Mouse (Mus musculus) adrenal gland, adult (tissue): ENCODE data around the gene Cd79a.

Experiments used
- DNase-seq, 2 experiments: peaks; one replicate each; pipeline ENCODE4 v3.0.0; 2022 to 2023; ENCODE audit warnings: low spot score in 1 of 2; ENCODE audit not compliant: inconsistent age in 2 of 2

Cd79a gene

DNA sequence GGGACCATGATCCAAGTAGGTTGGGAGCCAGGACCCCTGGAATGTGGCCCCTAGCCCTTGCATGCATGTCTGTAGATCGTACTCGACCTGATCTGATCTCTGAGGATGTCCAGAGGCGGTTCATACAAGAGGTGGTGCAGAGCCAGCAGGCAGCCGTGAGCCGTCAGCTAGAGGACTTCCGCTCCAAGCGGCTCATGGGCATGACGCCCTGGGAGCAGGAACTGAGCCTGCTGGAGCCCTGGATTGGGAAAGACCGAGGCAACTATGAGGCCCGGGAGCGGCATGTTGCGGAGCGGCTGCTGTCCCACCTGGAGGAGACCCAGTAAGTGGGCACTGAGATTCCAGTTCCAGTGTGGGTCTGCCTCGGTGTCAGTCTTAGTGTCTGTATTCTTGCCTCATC, 15.3 kb downstream of the Cd79a start:
- no peak for DNase-seq

DNA sequence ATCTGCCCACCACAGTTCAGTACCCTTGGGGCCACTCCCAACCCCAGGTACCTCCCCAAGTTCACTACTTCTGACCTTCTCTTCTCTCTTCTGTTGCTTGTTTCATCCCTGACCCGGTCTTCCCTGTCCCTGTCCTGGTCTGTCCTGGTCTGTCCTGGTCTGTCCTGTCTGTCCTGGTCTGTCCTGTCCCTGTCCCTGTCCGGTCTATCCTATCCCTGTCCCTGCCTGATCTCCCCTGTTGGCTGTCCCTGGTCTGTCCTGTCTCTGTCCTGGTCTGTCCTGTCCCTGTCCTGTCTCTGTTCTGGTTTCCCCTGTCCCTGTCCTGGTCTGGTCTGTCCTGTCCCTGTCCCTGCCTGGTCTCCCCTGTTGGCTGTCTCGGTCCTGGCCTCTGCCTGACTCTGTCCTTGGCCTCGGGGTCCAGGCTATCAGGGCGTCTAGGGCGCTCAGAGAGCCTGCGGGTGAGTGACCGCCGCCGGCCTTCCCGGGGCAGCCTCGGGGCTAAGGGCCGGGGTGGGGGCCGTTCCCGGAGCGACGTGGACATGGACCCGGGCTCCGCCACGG, 21.7 kb downstream of the Cd79a start:
- peak in 1 of 2 experiments; percentile 60 for DNase-seq

DNA sequence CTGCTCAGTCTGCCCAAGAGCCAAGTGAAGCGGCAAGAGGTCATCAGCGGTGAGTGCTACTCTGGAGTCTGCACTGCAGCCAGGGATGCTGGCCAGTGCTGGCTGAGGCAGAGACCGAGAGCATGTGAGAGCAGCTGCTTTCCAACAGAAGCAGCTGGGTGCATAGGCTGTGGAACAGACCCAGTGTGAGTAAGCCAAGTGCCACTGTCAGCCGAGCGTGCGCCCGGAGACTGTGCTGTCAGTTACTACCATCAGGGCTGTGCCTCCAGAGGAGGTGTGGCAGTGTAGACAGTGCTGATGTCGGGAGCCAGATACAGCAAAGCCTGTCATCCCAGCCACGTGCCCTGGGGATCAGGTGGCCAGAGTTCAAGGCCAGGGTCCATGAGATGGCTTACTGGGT, 22.5 kb downstream of the Cd79a start:
- no peak for DNase-seq

DNA sequence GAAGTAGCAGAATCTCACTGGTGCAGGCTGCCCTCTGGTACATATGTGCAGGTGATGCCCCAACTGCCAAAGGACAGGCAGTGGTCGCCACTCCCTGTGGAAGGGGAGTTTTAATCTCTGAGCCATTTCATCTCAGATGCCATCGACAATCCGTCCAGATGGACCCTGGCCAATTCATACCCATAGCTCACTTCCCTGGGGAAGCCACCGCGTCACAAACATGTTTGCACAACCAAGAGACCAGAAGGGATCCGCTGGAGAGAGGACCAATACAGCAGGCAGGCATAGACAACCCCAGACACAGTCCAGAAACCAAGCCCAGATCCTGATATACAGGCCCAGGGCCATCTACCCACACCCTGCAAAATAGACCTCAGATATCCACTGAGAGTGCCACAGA, 33.3 kb downstream of the Cd79a start:
- DNase-seq, result no peak

DNA sequence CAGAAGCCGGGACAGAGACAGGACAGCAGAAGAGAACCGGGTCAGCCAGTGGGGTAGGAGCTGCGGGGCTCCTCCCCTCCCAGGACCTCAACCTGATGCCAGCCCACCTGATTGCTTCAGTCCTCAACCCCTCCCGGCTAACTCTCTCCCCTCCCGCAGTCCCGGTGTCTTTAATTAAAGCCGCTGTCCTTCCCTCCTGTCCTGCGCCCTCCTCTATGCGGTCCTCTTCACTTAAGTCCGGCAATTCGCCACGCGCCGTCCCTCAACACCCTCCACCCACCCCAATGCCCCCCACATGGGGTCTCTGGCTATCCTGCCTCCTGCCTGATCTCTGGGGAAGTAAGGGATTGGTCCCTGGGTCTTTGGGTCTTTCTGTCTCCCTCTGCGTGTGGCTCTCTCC, 34.5 kb downstream of the Cd79a start:
- no peak for DNase-seq

DNA sequence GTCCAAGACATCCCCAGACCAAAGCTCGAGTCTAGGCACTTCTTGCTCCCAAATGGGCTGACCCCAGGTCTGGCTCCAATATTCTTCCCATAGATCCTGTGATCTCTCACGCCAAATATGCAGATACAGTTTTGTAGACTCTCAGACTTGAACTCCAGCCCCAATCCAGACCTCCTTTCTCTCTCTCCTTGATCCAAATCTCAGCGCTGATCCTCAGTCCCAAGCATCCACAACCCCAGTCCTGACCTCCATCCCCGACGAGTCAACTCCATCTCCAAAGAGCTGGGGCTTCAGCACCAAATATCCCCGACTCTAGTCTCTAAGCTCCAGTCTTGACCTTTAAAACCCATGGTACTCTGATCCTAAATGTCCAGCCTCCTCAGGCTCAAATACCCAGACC, 46.5 kb downstream of the Cd79a start:
- no peak for DNase-seq

DNA sequence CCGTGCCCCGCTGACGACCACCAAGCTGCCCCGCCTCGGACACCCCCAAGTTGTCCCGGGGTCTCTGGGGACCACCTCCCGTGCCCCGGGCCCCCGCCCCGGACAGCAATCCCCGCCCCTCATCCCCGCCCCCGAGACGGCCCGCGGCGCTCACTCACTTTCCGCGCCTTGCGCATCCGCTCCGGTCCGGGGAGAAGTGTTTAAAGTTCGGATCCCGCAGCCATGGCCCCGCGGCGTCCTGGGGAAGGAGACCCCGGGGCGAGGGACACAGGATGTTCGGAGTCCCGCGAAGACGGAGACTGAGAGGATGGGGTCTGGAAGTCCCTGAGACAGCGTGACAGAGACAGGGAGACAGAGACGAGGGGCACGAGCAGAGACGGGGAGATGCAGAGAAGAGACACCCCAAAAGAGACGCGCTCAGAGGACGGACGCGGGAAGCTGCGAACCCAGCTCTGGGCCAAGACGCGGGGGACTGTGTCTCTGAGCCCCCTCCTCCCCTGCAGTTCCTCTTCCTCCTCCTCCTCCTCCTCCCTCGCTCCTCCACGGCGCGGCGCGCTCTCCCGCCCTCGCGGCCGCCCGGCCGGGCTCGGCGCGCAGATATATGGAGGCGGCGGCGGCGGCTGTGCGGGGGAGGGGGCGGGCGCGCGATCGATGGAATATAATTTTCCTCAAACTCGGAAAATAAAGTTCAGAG, 47.2 kb downstream of the Cd79a start, which contains the start of gene Gm4881:
Gene Gm4881 (minus strand): TSS at position 238 of the 694 bp plus-strand sequence.
- DNase-seq, result no peak

DNA sequence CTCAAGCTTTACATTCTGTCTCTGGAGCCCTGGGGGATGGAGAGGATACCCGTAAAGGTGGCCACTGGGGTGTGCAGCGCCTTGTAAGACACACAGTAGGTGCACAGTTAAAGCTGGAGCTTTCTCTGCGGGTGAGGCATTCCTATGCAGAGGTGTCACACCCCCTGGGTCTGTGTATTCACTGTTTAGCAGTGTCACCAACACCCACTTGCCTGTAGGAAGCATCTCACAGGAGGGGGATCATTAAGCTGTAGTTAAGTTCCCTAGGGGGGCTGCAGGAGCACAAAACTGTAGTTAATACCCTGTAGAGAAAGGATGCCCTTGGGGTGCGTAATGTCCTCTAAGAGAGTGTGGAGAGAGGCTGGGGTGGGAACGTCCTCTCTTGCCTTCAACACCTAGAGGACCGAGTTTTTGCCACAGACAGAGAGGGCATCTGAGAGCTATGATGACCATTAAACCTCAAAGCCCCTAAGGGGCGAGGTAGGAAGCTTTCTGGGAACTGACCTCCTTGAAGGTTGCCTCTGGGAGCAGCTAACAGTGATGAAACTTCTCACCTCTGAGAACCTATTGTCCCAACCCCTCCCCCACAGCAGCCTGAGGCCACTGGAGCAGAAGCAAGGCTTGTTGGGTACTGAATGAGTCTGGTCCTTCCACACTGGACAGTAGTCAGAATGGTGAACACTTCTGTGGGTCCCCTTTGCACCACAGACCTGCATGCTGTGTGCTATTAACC, 50.3 kb downstream of the Cd79a start:
- no peak for DNase-seq

DNA sequence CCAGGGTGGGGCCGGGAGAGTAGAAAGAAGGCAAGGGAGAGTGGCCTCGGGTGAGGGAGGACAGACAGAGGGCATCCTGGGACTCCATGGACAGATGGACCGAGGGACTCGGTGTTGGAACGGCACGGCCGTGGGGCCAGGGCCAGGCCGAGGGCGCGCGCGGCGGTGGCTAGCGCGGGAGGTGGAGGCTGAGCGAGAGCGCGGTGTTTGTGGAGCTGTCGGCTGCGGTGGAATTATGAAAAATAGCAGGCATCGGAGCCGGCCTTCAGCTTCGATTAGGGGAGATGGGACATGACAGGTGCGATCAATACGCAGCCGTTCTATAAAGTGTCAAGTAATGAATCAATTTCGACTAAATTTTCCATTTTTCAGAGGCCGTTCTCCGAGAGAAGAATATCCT, 51.6 kb downstream of the Cd79a start:
- DNase-seq, result no peak

DNA sequence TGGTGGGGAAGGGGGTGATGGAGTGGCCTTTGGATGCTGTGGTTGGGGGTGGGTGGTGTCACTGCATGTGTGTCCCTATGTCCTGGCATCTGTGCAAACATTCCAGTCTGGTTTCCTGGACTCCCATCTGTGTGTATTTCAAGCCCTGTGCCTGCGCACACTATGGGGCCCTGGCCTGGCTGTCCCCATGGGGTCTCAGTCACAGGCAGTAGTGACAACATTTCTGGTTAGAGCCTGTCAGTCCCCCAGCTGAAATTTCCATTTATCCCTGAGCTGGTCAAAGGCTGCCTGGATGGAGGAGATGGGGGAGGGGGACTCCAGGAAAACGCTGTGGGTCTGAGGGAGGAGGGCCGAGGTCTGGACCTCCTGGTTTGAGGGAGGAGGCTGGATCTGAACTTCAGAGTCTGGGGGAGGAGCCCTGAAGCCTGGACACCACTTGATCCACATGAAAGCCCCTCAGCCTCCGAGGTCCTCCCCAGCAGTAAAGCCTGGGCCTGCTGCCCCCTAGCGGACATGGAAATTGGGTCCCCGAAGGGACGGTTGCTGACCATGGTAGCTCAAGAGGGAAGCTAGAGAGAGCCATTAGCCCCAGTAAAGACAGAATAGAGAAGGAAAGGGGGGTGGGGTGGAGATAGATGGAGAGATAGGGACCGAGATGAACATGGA, 52.9 kb downstream of the Cd79a start:
- peak; percentile 61 to 82 for DNase-seq
